Mouse (Mus musculus) MEL-GATA-1-ER (cell line): Measurements from ENCODE around the gene Bmp10.
"Not testable (repeated sequence)": the region's sequence is repeated elsewhere in the genome, so short reads cannot be mapped to it uniquely, and the experiment has no call there.

Source experiments
- DNase-seq: peaks from one replicate; pipeline ENCODE4 v3.0.0-alpha.2; 2012; ENCODE audit warnings: low read depth; ENCODE audit errors: extremely low read depth

Bmp10 gene

GRCm38 (mm10) chr6:87447217-87447616, 18.4 kb downstream of the Bmp10 start:
- DNase-seq = no peak

- no peak for DNase-seq
Measured at GRCm38 (mm10) chr6:87449534-87449933, 20.7 kb downstream of the Bmp10 start.

- no peak for DNase-seq
Measured at GRCm38 (mm10) chr6:87451016-87451415, 22.2 kb downstream of the Bmp10 start.

GRCm38 (mm10) chr6:87451771-87452170, 23.0 kb downstream of the Bmp10 start:
- DNase-seq = no peak

- no peak for DNase-seq
Measured at GRCm38 (mm10) chr6:87455507-87455906, 26.7 kb downstream of the Bmp10 start.

DNA sequence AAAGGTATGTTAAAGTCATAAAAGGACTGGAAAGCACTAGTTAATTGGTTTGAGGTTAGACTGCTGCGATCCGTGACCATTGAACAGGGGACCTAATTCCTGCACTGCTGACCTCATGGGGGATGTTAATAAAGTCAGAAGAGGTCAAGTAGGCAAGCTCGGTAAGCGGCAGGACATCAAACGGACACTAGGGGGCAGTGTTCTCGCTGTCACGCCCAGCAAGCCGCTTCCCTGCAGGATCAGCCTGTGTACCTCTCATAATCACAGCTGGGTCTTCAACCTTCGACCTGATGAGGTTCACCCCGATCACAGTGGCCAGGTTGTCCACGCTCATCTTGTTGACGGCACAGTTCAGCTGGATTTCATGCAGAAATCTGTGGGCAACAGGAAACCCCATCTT, 37.4 kb downstream of the Bmp10 start:
- DNase-seq = peak; percentile 16

DNA sequence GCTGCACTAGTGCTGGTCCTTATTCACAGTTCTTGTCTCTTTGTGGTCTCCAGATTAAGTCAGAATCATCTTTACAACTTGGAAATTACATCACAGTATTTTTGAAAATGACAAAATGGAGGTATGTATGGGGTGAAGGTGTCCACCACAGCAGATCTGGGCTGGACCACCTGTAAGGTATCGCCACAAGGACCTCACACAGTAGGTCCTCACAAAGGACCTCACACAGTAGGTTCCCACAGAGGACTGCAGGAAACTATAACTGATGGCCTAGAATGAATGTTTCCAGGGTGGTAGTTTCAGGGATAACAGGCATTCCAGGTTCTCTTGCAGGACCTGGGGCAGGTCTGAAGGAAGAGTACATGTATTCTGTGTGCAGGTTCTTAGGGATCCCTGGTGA, 38.6 kb downstream of the Bmp10 start:
- DNase-seq = no peak

- no peak for DNase-seq
Measured at GRCm38 (mm10) chr6:87468372-87468771, 39.6 kb downstream of the Bmp10 start.

- not testable (repeated sequence) for DNase-seq
Measured at GRCm38 (mm10) chr6:87470098-87470497, 41.3 kb downstream of the Bmp10 start.

DNA sequence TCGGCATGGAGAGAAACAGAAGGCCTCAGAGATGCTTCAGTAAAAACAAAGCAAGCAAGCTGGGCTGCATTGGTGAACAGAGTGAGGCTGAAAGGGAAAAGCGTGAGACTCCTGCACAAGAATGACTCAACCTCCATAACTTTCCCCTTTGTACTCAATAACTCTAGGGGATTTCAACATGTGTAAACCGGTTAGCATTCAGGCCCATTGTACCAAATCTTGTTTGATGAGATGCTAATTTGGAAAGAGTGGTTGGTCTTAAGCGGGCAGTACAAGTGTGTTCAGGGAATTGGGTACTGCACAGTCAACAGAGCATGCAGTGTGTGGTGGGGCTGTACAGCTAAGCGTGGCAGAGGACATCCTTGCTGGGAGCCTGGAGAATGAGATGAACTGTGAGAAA, 46.4 kb downstream of the Bmp10 start:
- no peak for DNase-seq

- no peak for DNase-seq
Measured at GRCm38 (mm10) chr6:87478847-87479246, 50.1 kb downstream of the Bmp10 start.

GRCm38 (mm10) chr6:87479291-87479999, 50.7 kb downstream of the Bmp10 start:
- no peak for DNase-seq

DNA sequence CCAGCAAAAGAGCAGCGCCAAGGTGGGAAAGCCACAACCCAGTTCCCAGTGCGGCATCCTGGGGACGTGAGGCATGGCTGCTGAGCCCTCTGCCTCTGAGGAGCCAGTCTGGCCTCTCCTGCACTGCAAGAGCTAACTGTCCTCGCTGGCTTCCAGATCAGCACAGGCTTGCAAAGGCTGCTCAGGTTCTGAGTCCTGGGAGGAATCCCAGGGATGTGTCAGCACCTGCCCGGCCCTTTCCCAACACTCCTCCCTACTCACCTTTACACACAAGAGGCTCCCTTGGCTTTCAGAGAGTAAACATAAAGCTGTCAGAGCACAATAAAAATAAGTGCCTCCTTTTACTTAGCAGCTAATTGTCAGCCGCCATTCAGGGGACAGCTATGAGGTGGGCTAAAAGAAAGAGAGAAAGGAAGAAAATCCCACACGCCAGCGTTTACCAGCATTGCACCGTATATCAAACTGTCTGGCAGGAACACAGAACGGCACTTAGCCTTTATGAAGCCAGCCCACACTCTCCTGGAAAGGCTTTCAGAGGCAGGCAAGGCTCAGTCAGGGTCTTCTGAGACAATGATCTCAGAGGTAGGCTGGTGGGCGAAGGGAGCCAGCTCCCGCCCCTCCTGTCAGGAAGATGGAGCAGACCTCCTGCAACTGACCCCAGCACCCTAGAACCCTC, 54.6 kb downstream of the Bmp10 start:
- DNase-seq = no peak

GRCm38 (mm10) chr6:87483900-87484289, 55.1 kb downstream of the Bmp10 start:
- DNase-seq = no peak

- DNase-seq = no peak
Measured at GRCm38 (mm10) chr6:87484806-87485205, 56.0 kb downstream of the Bmp10 start.
